Mouse (Mus musculus) CH12.LX (cell line): Measurements from ENCODE around the gene Fam20b. TPM values are rescaled to one million over a fixed set of nuclear protein-coding genes. Genes with fewer than 3 reads are reported as not detected.

Source experiments
- DNase-seq: peaks from one replicate; pipeline ENCODE4 v3.0.0-alpha.2; 2013; ENCODE audit errors: extremely low read depth
- H3K27ac ChIP-seq: 2 replicates; pipeline ENCODE4 v1.5.1; 2012; ENCODE audit warnings: low read depth, mild to moderate bottlenecking, control low read depth, moderate library complexity; ENCODE audit not compliant: insufficient read depth
- H3K27me3 ChIP-seq: replicated peaks from 2 replicates; pipeline ENCODE3; 2012; ENCODE audit warnings: inconsistent platforms
- H3K36me3 ChIP-seq, 2 experiments: replicated peaks in 1 of 2; 2 replicates each; pipeline versions ENCODE3 to v1.6.1; 2012; ENCODE audit warnings: inconsistent platforms in 1 of 2, low read length in 1 of 2, mild to moderate bottlenecking in 1 of 2, mixed read lengths in 1 of 2, moderate library complexity in 1 of 2; ENCODE audit not compliant: control insufficient read depth in 1 of 2, insufficient read depth in 1 of 2
- H3K4me1 ChIP-seq, 2 experiments: 2 replicates each; pipeline ENCODE4 v1.6.1; 2012; ENCODE audit warnings: inconsistent platforms in 1 of 2, moderate library complexity in 1 of 2; ENCODE audit not compliant: insufficient read depth in 2 of 2, control insufficient read depth in 1 of 2
- H3K4me2 ChIP-seq: 2 replicates; pipeline ENCODE4 v1.6.1; 2012; ENCODE audit warnings: low read depth, mild to moderate bottlenecking, control low read depth; ENCODE audit not compliant: poor library complexity, insufficient read depth, severe bottlenecking
- H3K4me3 ChIP-seq, 3 experiments: fragments of 150-350 bp in 1 of 3; sonication (generic) in 1 of 3; replicated peaks in 1 of 3; 2 replicates each; pipeline versions ENCODE3 to v1.5.1; 2011 to 2012; ENCODE audit warnings: low read depth in 2 of 3, low read length in 2 of 3, mild to moderate bottlenecking in 2 of 3, moderate library complexity in 2 of 3, control low read depth in 1 of 3, improper control_type of control experiment in 1 of 3, inconsistent platforms in 1 of 3, mixed read lengths in 1 of 3; ENCODE audit not compliant: poor library complexity in 1 of 3
- H3K79me2 ChIP-seq: replicated peaks from 2 replicates; pipeline ENCODE4 v1.6.1; 2012; ENCODE audit warnings: mild to moderate bottlenecking, moderate library complexity; ENCODE audit not compliant: control insufficient read depth, poor library complexity, insufficient read depth, severe bottlenecking; ENCODE audit errors: extremely low read depth
- H3K9ac ChIP-seq: 2 replicates; pipeline ENCODE4 v1.6.1; 2012; ENCODE audit warnings: low read depth, mild to moderate bottlenecking, control low read depth, moderate library complexity; ENCODE audit not compliant: insufficient read depth
- H3K9me3 ChIP-seq: replicated peaks from 2 replicates; pipeline ENCODE3; 2012; ENCODE audit warnings: low read length, inconsistent platforms, mixed read lengths
- BHLHE40 ChIP-seq: IDR thresholded peaks from 2 replicates; pipeline ENCODE4 v1.6.1; 2011; ENCODE audit warnings: mild to moderate bottlenecking, low read depth, low read length, improper control_type of control experiment
- CHD2 ChIP-seq: IDR thresholded peaks from 2 replicates; pipeline ENCODE4 v1.6.1; 2011; ENCODE audit warnings: low read length, improper control_type of control experiment
- EP300 ChIP-seq: IDR thresholded peaks from 2 replicates; pipeline ENCODE4 v1.6.1; 2011; ENCODE audit warnings: low read length, improper control_type of control experiment
- ETS1 ChIP-seq: conservative IDR thresholded peaks from 2 replicates; pipeline ENCODE4 v1.6.1; 2012; ENCODE audit warnings: low read depth, mild to moderate bottlenecking, inconsistent platforms, low read length, improper control_type of control experiment, moderate library complexity
- JUN ChIP-seq: IDR thresholded peaks from 2 replicates; pipeline ENCODE4 v1.6.1; 2011; ENCODE audit warnings: low read depth, mild to moderate bottlenecking, low read length, improper control_type of control experiment, moderate library complexity; ENCODE audit not compliant: insufficient read depth
- MAFK ChIP-seq: IDR thresholded peaks from 2 replicates; pipeline ENCODE4 v1.6.1; 2011; ENCODE audit warnings: low read length, improper control_type of control experiment; ENCODE audit not compliant: insufficient replicate concordance
- MAX ChIP-seq: IDR thresholded peaks from 2 replicates; pipeline ENCODE4 v1.6.1; 2011; ENCODE audit warnings: low read length, improper control_type of control experiment
- MAZ ChIP-seq: IDR thresholded peaks from 2 replicates; pipeline ENCODE4 v1.6.1; 2012; ENCODE audit warnings: low read depth, mild to moderate bottlenecking, inconsistent platforms, low read length, improper control_type of control experiment, moderate library complexity
- MXI1 ChIP-seq: IDR thresholded peaks from 2 replicates; pipeline ENCODE4 v1.6.1; 2011; ENCODE audit warnings: mild to moderate bottlenecking, low read depth, low read length, improper control_type of control experiment
- MYC ChIP-seq: IDR thresholded peaks from 2 replicates; pipeline ENCODE4 v1.6.1; 2011; ENCODE audit warnings: low read depth, mild to moderate bottlenecking, improper control_type of control experiment, low read length
- NELFE ChIP-seq: IDR thresholded peaks from 2 replicates; pipeline ENCODE4 v1.6.1; 2011; ENCODE audit warnings: low read depth, low read length, improper control_type of control experiment
- NRF1 ChIP-seq: IDR thresholded peaks from 2 replicates; pipeline ENCODE4 v1.6.1; 2014; ENCODE audit warnings: low read depth, mild to moderate bottlenecking, inconsistent platforms, low read length, improper control_type of control experiment, moderate library complexity
- PAX5 ChIP-seq: IDR thresholded peaks from 2 replicates; pipeline ENCODE4 v1.6.1; 2012; ENCODE audit warnings: low read length, inconsistent platforms, mixed read lengths
- POLR2AphosphoS2 ChIP-seq: IDR thresholded peaks from 2 replicates; pipeline ENCODE4 v1.6.1; 2011; ENCODE audit warnings: low read depth, low read length, improper control_type of control experiment
- USF1 ChIP-seq: IDR thresholded peaks from 2 replicates; pipeline ENCODE4 v1.6.1; 2014; ENCODE audit warnings: low read depth, mild to moderate bottlenecking, inconsistent platforms, low read length, improper control_type of control experiment
- ZMIZ1 ChIP-seq: IDR thresholded peaks from 2 replicates; pipeline ENCODE4 v1.6.1; 2012; ENCODE audit warnings: low read depth, mild to moderate bottlenecking, inconsistent platforms, low read length, improper control_type of control experiment
- dilution Hi-C: fragments of 300-500 bp; cut with MboI; formaldehyde crosslinking; loops from 2 replicates; pipeline ENCODE4 v1.14.3; 2020; ENCODE audit warnings: low sequenced_read_pairs; ENCODE audit not compliant: extremely low pct_unique_long_range_greater_than_20kb, extremely low pct_ligation_motif_present
- in situ Hi-C: fragments of 300-500 bp; cut with MboI; formaldehyde crosslinking; loops from 3 replicates; pipeline ENCODE4 v1.14.3; 2019; ENCODE audit warnings: low sequenced_read_pairs, low pct_ligation_motif_present, low pct_unique_long_range_greater_than_20kb, mixed read lengths
- polyA plus RNA-seq: library from polyadenylated mRNA; unstranded; fragments of >175 nt; gene quantifications from 2 replicates; pipeline ENCODE4 v1.2.1, GENCODE M21; 2012; ENCODE audit warnings: low read depth; ENCODE audit not compliant: insufficient read length
- total RNA-seq, 2 experiments: library from RNA; depleted of rRNA; stranded (reverse); fragments of 300-350 nt in 1 of 2; fragments of >200 nt in 1 of 2; gene quantifications; 2 replicates each; pipeline ENCODE4 v1.2.3; 2012 to 2014

Fam20b gene
- total and polyA plus RNA-seq, 3 experiments: 21.2 to 26.5 (median 22.3) TPM

GRCm38 (mm10) chr1:156710472-156711098 lies 8.3 kb downstream of the Fam20b start:
- H3K4me2 ChIP-seq: no peak overlapping the region

GRCm38 (mm10) chr1:156708672-156709071 lies 10.2 kb downstream of the Fam20b start:
- DNase-seq: peak; percentile 27
- no peaks in the 10 kb centered on the region for H3K79me2 ChIP-seq
- dilution Hi-C loops: no loop called here
- in situ Hi-C loops: no loop called here
- no peak overlapping the region for H3K9ac ChIP-seq
- H3K36me3 ChIP-seq: peaks cover 16 to 39% of the 10 kb centered on the region in 2 experiments
- H3K27me3 ChIP-seq: no peaks in the 10 kb centered on the region
- no peak overlapping the region for H3K4me3 ChIP-seq
- H3K4me2 ChIP-seq: no peak overlapping the region
- H3K4me1 ChIP-seq: peaks cover 2 to 21% of the 10 kb centered on the region in 2 experiments; a peak in 3 of 4 replicates
- TF ChIP-seq MAFK (no peak), EP300 (peak; percentile 32; the same call in 1 of the 2 replicates), MYC (no peak), MXI1 (no peak), USF1 (no peak), MAX (no peak), PAX5 (no peak), ZMIZ1 (no peak)
- H3K9me3 ChIP-seq: no peaks in the 10 kb centered on the region
- no peak overlapping the region for H3K27ac ChIP-seq

More at GRCm38 (mm10) chr1:156710472-156711098, 8.3 kb downstream of the Fam20b start:
- H3K36me3 ChIP-seq: peaks cover 3 to 33% of the 10 kb centered on the region in 2 experiments
- H3K79me2 ChIP-seq: no peaks in the 10 kb centered on the region
- in situ Hi-C loops: loop anchor here (10.0 kb wide), 1 partner anchor 56 kb away; no protein-coding TSS in a partner anchor
- no peak overlapping the region for H3K4me3 ChIP-seq
- H3K27me3 ChIP-seq: no peaks in the 10 kb centered on the region
- peaks cover 2 to 17% of the 10 kb centered on the region in 2 experiments; a peak in 3 of 4 replicates for H3K4me1 ChIP-seq
- H3K9ac ChIP-seq: no peak overlapping the region
- dilution Hi-C loops: no loop called here
- no peak overlapping the region for H3K27ac ChIP-seq
- DNase-seq: no peak
- H3K9me3 ChIP-seq: no peaks in the 10 kb centered on the region
- TF ChIP-seq POLR2AphosphoS2 (no peak), BHLHE40 (no peak), PAX5 (no peak), MAZ (no peak), NRF1 (no peak), MXI1 (no peak), JUN (no peak), ETS1 (no peak), CHD2 (no peak), NELFE (no peak)
